Mouse (Mus musculus) megakaryocyte, adult 5-6 weeks (primary cell): Measurements from ENCODE around the gene Cd276. TPM values are rescaled to one million over a fixed set of nuclear protein-coding genes. Genes with fewer than 3 reads are reported as not detected.
"Not testable (repeated sequence)": the region's sequence is repeated elsewhere in the genome, so short reads cannot be mapped to it uniquely, and the experiment has no call there.

Experiments used
- ATAC-seq: 2 replicates; pipeline ENCODE4 v1.8.0; 2016; ENCODE audit warnings: mild to moderate bottlenecking, inconsistent platforms; ENCODE audit not compliant: poor library complexity, severe bottlenecking
- total RNA-seq, 2 experiments: library from RNA; stranded (forward) in 1 of 2; stranded (reverse) in 1 of 2; fragments of 153-499, 151-499 nt in 1 of 2; fragments of 221-1000, 200-1000 nt in 1 of 2; gene quantifications; 2 replicates each; pipeline versions ENCODE4 v1.2.3 to v1.2.4; 2015 to 2017

Cd276 gene
- total RNA-seq (2015) (0.11 and 0.40 TPM in 2 replicates), total RNA-seq (2017) (0.12 and 0.40 TPM in 2 replicates)

DNA sequence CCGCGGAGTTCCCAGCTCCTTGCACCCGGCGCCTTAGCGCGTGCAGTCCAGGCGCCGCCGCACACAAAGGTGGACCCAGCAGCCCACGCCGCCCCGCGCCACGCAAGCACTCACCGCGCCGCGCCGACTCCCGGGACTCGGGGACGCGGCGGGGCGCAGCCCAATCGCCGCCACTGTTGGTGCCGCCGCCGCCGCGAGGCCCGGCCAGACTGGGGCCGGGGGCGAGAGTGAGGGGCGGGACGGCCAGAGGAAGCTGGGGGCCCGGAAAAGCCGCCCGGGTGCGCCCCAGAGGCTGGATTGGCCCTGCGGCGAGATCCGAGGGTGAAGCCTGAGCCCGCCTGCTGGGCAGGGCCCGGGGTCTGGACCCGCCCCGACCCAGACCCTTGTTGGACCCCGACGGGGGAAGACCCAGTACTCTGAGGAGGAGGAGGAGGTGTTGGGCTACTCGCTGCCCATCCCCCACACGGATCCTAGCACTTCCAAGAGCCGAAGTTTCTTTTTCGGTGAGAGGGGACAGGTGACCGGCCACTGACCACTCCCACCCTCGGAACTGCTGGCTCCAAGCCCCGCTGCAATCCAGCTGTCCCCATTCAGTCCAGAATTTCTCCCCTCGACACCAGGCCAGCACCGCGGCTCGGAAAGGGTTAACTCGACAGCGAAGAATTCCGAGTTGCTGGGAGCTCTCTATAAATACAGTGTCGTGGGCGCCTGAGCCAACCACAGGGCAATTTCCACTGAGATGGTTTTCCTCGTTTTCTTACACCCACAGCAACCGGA, at the start of gene Cd276:
Gene Cd276, minus strand, starts transcription at position 530 of the 777 bp plus-strand sequence.
- ATAC-seq: no peak

DNA sequence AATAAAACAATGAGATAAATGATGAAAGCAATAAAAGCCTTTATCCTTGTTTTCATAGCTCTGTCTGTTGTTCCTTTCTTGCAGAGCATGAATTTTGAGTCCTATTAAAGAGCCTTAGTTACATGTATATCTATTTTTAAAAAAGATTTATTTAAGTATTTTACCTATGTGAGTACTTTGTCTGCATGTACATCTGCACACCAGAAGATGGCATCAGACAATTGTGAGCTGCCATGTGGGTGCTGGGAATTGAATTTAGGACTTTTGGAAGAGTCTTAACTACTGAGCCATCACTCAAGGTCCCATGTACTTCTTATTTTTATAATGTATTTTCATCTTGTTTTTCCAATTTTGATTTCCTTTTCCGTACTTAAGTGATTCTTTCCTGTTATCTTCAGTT, 40.1 kb upstream of the Cd276 start:
- no peak for ATAC-seq

DNA sequence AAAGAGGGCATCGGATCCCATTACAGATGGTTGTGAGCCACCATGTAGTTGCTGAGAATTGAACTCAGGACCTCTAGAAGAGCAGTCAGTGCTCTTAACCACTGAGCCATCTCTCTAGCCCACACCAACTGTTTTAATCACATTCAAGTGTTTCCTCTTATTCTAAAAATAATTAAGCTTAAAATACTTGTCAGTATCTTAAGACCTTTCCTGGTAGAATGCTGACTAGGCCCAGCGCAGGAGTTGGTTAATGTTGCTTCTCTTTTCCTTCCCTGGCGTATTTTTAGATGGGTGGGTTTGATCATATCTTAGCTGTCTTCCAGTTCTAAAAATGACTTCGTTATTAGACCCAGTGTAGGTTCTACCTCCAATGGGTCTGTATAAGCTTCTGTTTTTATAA, 33.4 kb upstream of the Cd276 start:
- ATAC-seq: no peak; the same call in 1 of the 2 replicates

DNA sequence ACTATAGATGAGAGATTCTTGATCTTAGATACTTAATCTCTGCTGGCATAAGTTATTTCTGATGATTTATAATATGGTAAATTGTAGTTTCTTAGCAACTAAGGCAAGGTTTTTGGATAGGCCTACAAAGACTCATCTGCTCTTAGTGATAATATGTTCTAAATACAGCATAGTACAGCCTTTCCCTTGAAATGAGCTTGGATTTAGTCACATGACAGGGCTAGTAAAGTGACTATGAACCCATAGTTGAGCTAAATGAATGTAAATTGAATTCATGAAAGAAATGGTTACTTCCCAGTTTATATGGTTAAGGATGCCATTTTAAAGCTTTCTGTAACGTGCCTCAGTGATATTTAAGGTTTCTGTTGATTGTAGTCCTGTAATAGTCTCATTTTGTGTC, 29.1 kb upstream of the Cd276 start:
- ATAC-seq: no peak

DNA sequence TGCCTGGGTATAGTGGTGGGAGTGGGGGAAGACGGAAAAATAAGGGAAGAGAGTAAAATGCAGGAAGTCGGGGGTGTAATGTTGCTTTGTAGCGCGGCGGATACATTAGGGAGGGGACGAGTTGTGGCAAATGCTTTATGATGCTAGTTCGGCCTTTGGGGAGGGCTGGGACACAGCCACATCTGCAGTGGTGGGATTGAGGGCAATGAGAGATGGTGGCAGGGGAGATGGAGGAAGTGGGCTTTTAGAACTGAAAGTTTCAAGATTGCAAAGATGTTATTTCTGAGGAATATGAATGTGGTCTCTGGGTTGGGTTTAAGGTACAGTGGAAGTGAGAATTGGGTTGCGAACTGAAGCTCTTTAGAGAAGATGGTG, 28.0 kb upstream of the Cd276 start:
- peak; percentile 22 for ATAC-seq

DNA sequence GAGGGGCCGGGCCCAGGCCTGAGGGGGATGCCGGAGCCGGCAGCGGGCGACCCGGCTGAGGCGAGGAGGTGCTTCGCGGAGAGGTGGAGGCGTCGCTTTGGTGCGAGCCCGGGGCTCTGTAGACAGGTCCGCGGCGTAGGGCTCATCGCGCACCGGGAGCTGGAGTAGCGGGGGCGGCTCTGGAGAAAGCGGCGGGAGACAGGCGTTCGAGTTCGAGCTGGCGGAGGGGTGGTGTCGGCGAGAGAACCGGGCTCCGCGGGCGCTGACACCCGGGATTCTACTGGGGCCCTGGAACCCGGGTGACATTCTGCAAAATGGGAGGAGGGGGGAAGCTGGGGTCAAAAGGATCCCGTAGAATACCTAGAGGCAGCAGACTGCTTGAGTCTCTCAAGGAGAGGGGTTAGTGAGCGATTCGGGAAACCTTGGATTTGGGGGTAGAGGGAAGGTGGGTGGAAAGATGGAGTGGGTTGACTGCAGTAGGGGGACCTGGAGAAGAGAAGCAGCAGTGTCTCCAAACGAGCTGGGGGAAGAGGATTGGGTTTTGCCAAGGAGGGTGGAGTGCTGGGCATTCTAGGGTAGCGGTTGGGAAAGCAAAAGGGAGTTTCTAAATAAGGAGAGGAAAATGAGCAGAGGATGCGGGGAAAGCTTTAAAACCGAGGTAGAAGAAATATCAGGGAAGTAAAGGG, 27.5 kb upstream of the Cd276 start:
- peak; percentile 5; the same call in 1 of the 2 replicates for ATAC-seq

DNA sequence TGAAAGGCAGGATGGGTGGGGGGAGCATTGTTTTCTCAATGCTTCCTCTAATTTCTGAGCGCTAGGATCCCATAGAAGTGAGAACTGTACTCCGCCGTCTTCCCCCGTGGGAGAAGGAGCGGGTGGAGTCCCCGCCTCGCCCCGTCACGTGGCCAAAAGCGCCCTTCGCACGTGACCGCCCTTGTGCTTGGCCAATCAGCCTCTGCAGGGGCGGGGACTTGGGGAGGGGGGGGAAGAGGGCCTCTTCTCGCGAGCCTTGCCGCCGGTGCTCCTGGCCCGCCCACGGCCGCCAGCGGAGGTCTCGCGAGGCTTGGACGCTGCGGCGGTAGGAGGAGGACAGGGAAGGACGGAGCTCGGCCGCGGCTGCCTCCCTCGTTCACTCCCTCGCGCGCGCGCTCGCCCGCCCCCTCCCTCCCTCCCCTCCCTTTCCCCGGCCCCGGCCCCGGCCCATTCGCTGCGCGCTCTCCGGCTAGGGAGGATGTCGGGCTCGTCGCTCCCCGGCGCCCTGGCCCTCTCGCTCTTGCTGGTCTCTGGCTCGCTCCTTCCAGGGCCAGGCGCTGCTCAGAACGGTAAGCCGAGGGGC, 26.8 kb upstream of the Cd276 start, which contains the start of gene Nptn:
Gene Nptn, plus strand, starts transcription at position 283 of the 583 bp plus-strand sequence.
- peak; percentile 89 for ATAC-seq

DNA sequence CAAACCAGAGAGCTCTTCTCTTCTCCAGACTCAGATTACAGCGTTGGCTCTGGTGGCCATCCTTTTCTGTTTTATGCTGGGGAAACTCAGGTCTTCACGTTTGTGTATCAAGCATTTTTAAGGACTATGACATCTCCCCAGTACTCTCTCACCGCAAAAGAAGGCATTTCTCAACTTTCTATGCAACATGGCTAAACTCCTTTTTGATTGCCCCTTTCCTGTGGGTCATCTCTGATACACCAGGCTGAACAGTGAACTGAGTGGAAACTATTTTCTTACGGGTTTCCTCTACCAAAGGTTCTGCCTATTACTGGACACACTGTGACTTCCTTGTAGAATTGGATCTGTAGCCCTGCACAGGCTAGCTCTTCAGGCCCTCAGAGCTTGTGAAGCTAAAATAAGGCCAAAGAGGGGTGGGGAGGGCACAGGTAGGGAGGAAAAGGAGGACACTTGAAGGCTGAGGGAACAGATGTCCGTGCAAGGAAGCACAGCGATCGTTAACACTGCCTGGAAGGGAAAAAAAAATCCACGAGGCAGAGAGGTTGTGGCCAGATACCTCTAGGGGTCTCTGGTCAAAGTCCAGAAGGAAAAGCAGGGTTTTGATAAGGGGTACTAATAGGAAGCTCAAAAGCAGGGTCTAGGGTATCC, 26.2 kb upstream of the Cd276 start:
- no peak for ATAC-seq

DNA sequence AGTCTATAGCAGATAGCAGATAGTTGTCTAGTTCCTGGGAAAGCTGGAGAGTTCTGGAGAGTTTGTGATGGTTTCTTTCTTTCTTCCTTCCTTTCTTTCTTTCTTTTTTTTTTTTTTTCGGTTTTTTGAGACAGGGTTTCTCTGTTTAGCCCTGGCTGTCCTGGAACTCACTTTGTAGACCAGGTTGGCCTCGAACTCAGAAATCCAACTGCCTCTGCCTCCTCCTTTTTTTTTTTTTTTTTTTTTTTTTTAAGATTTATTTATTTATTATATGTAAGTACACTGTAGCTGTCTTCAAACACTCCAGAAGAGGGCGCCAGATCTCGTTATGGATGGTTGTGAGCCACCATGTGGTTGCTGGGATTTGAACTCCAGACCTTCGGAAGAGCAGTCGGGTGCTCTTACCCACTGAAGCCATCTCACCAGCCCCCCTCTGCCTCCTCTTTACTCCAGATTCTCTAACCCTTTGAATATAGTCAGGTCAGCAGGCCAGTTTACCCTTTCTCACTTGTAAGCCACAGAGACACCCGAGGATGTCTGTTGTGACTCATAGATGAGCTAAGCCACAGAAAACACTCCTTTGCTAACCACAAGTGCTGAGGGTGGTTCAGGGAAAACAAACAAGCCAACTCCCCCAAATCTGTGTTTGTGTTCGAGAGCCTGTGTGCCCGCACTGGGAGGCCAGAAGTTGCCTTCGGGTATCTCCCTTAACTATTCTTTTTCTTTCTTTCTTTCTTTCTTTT, 25.4 kb upstream of the Cd276 start:
- not testable (repeated sequence) for ATAC-seq

DNA sequence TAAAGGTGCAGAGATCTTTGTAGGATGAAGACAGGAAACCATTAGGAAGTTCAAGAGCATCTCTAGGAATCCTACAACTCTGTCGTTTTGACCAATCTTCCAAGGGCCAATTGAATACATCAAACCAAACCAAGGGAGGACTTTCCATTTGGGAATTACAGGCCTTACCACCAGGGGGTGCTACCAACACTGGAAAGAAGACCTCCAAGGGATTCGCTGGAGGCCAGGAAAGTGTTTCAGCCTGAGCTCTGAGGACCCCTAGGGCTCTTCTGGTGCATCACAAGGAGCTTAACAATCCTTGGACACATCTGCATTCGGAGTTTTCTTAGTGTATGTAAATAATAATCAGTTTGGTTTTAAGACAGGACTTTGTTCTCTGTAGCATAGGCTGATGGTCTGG, 23.4 kb upstream of the Cd276 start:
- ATAC-seq: peak; percentile 24

DNA sequence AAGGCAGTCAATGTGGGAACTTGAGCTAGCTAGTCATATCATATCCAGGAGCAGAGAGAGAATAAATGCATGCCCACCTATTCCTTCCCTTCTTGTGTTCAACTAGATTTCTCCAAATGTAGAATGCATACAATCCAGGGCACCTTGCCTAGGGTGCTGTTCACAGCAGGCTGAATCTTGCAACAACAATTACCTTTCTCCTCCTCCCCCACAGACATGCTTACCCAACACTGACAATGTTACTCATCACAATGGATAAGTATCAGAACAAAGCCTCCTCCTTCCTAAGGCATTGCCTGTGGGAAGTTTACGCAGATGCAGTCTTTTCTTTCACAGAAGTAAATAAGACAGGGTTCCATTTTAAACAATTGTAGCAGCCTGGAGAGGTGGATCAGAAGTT, 15.8 kb upstream of the Cd276 start:
- no peak for ATAC-seq

DNA sequence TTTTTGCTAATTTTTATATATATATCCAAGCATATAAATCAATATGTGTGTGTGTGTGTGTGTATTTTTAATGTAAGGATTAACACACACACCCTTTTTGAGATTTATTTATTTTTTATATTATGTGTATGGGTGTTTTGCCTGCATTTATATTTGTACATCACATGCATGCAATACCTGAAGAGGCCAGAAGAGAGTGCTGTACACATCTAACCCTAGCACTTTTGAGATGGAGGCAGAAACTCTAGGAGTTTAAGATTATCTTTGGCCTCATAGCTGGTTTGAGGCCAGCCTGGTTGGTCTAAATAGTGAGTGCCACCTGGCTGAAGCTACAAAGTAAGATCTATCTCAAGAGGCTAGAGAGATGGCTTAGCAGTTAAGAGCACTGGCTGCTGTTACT, 12.4 kb upstream of the Cd276 start:
- ATAC-seq: peak; percentile 47; the same call in 1 of the 2 replicates

DNA sequence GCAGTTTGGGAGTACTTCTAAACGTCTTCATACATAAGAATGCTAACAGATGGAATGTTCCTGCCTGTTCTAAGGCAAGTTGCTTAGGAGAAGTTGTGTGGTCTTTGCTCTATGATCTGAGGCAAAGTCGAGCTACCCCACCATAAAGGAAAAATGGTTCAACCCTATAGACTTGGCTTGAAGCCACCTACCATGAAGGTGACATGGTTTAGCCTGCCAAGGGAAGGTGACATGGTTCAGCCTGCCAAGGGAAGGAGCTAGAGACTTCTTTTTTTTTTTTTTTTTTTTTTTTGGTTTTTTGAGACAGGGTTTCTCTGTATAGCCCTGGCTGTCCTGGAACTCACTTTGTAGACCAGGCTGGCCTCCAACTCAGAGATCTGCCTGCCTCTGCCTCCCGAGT, 10.7 kb upstream of the Cd276 start:
- not testable (repeated sequence) for ATAC-seq

DNA sequence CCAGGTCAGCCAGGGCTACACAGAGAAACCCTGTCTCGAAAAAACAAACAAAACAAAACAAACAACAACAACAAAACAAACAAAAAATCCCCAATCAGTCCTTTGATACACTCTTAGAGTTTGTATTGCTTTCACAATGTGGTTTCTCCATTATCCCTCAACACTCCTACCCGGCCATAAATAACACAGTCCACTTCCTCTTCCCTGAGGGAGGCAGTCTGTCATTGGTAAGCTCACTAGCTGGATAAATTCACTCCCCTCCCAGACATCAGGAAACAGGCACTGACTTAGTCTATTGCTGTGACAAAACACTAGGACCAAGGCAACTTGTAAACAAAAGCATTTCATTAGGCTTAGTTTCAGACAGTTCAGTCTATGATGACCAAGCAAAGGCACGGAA, 5.0 kb upstream of the Cd276 start:
- ATAC-seq: peak; percentile 72

DNA sequence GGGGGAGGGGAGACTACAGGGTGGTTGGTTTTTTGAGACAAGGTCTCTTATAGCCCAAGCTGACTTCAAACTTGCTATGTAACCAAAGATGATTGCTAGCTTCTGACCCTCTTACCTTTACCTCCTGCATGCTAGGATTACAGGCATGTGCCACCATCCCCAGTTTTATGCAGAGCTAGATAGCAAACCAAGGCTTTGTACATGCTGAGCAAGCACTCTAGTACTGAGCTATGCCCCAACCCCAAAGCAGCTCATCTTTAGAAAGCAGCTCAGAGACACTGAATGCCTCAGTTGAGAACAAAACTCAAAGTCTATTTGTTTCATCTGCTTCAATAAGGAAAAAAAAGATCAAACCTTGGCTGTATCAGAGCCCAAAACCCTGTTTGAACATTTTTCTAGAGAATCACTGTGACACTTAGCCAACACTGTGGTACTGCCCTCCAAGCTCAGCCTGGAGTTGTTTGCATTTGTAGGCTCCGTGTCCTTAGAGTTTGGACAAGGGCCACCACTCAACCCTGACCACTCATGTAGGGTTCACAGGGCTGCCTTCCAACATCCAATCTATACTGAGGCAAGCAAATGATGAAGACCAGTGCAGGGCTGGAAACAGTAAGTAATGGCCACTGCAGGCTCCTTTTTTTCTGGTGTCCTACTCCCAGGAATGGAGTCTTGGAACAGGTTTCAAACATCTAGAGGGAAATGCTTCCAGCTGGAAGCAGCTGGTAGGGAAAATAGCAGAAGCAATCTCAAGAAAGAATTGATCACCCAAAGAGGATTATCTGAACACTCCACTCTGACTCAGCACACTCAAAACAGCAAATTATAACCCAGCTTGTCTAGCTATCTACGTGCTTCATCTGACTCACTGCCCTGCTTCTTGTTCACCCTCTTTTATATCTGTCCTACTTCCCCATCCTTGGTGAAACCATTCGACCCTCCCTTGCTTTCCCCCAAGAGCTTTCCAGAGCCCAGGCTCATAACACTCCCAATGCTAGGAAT, 2.5 kb upstream of the Cd276 start:
- ATAC-seq: no peak

DNA sequence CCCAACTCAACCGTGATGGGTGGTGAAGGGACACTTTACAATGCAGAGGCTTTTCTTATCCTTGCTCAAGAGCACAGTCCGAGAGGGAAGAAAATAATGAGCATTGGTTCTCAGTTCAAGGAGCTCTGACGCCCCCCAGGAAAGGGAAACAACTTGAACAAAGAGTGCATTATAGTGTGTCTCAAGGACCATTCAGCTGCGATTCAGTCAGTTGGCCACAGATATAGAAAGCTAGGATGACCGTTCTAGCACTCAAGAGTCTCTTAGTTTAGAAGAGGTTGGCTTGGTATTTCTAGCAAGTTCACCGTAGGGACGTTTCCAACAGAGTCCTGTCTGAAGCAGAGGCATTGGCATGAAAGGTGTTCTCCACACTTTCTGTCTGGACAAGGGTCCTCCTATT, 1.4 kb upstream of the Cd276 start:
- ATAC-seq: no peak

DNA sequence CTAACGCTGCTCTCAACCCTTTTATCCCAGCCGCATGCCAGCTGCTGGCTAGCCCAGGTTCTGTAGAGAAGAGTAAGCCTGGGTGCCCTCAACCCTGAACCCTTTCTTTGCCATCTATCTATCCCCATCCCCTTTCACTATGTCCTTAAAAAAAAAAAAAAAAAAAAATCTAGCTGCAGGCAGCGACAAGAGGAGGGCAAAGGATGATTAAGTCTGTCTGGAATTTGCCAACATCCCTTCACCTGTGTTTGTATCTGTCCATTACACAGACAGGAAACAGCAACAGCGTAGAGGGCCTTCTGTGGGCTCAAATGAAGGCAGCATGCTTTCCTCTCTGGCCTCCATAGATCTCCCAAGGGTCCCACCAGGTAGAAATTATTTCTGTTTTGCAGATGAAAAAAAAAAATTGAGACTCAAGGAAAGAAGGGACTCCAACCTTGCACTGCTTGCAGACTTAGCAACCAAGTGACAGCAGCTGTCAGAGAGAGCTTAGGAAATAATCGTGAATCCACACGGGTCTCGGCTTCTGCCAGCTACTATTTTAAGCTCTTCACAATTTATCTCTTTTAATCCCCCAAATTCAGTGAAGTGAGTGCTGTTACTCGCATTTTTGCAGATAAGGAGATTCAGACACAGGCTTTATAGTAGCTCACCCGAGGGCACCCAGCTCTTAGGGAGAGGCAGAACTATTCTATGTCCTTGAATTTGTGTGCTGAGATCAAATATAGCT, 613 bp upstream of the Cd276 start:
- ATAC-seq: no peak

DNA sequence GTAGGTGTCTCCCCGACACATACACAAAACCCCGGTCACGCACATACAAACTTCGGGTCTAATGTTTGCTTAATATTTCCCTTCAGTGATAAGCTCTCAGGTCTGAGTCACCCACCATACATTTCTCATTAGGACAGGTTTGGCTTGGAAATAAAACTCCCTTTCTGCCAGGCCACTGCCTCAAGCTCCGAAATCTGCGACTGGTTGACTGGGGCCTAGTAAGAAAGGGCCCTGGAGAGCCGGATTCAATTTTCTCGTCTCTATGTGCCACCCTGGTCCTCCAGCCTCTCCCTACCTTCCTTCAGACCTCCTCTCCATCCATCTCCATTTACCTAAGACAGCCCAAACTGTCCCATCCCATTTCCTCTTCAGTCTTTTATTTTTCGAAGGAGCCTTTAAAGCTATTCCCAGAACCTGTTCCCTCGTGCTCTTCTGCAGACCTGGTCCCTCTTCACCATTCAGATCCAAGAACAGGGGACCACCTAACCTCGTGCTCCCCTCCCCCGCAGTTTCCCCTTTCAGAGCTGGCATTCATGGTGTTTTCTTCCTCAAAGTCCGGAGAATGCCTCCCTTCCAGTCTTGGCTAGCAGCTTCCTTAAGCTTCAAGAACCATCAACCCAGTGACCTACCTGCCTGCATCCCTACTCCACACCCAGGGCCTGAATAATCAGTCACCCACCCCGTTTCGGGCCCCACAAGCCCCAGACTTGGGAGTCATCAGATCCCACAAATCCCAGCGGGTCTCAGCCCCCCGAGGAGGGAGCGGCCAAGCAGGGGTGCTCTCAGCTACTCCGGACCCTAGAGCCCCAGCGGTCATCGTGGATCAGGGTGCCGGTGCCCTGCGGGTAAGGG, 955 bp downstream of the Cd276 start:
- ATAC-seq: no peak
